Mouse (Mus musculus) kidney, adult 18-20 months (tissue): ENCODE results near the gene Gm20826.
"Not testable (repeated sequence)": the region's sequence is repeated elsewhere in the genome, so short reads cannot be mapped to it uniquely, and the experiment has no call there.

Experiments used
- DNase-seq: peaks from one replicate; pipeline ENCODE4 v3.0.0; 2021

Gm20826 gene

GRCm38 (mm10) chrY:7638389-7638788 is at the start of gene Gm20826:
Gene Gm20826, minus strand, starts transcription at chrY:7638489.
- not testable (repeated sequence) for DNase-seq
